In genomic region chr6:29524034-29524489, GRCm38 (mm10) we compare ENCODE assay signal across 10 mouse cellular contexts. TPM values are rescaled to one million over a fixed set of nuclear protein-coding genes. Genes with fewer than 3 reads are reported as not detected.
DNase-seq lines count a peak whose midpoint lies in the region; ATAC-seq and TF ChIP-seq lines count a peak whose summit lies in the region.
"Had no signal": no experiment of that assay in that cellular context is flagged by ENCODE, and none has a peak within 500 bp of the region (broad histone marks: within the 10 kb centered on the region; RNA-seq: fewer than 3 reads in every experiment).

No protein-coding gene starts in this region.

- H3K27me3 ChIP-seq in embryonic facial prominence, embryonic 14.5 days (replicated peaks; ENCODE audit: control insufficient read depth, insufficient read depth, low read length): peaks cover 34% of the 10 kb centered on the region
- H3K27me3 ChIP-seq in embryonic facial prominence, embryonic 10.5 days (replicated peaks; ENCODE audit: low read depth, poor library complexity, severe bottlenecking): peaks cover 72% of the 10 kb centered on the region
- peaks cover 2% of the 10 kb centered on the region; the same call in 1 of the 2 replicates for H3K27me3 ChIP-seq in testis, adult 2 months (ENCODE audit: control insufficient read depth, insufficient read depth, low read length)
- peaks cover 39% of the 10 kb centered on the region for H3K27me3 ChIP-seq in liver, embryonic 16.5 days (ENCODE audit: control insufficient read depth, insufficient read depth, low read depth, low read length)
- peaks cover 33% of the 10 kb centered on the region for H3K27me3 ChIP-seq in neural tube, embryonic 15.5 days (replicated peaks)
- H3K27me3 ChIP-seq in midbrain, postnatal 0 days (ENCODE audit: insufficient read depth, low read length): peaks cover 26% of the 10 kb centered on the region

- no peak overlapping the region for H3K4me2 ChIP-seq in embryonic facial prominence, embryonic 14.5 days (ENCODE audit: low read depth, low read length)
- H3K4me2 ChIP-seq in liver, embryonic 16.5 days (ENCODE audit: low read depth, low read length): no peak overlapping the region
- no peak overlapping the region for H3K4me2 ChIP-seq in neural tube, embryonic 15.5 days
- H3K4me2 ChIP-seq in midbrain, postnatal 0 days (ENCODE audit: low read depth, low read length, poor library complexity, severe bottlenecking): no peak overlapping the region

- H3K27ac ChIP-seq in embryonic facial prominence, embryonic 14.5 days (replicated peaks; ENCODE audit: low read depth, low read length): 0 out of 2 replicates have a peak overlapping the region, but pooled peaks have one; percentile 2
- no peak overlapping the region for H3K27ac ChIP-seq in embryonic facial prominence, embryonic 10.5 days (replicated peaks)
- peak overlapping the region; percentile 28; the same call in 1 of the 2 replicates for H3K27ac ChIP-seq in testis, adult 2 months (ENCODE audit: control insufficient read depth, insufficient read depth, low read depth, low read length)
- peak overlapping the region; percentile 63 for H3K27ac ChIP-seq in liver, embryonic 16.5 days (ENCODE audit: low read length)
- H3K27ac ChIP-seq in neural tube, embryonic 15.5 days (replicated peaks): no peak overlapping the region
- no peak overlapping the region for H3K27ac ChIP-seq in midbrain, postnatal 0 days (ENCODE audit: low read depth, low read length)

- DNase-seq in embryonic facial prominence, embryonic 14.5 days (ENCODE audit: low spot score): no peak
- DNase-seq in embryonic facial prominence, embryonic 10.5 days (ENCODE audit: low spot score): no peak
- no peak for DNase-seq in testis, postnatal 10 days (ENCODE audit: low spot score)
- DNase-seq in testis, postnatal 14 days (ENCODE audit: low spot score): peak; percentile 44
- no peak for DNase-seq in midbrain, postnatal 0 days (ENCODE audit: low spot score)

- 55% methylated on average over 6 of the region's 6 CpGs for WGBS in embryonic facial prominence, embryonic 14.5 days
- WGBS in embryonic facial prominence, embryonic 10.5 days: 71% methylated on average over 6 of the region's 6 CpGs
- WGBS in liver, embryonic 16.5 days (ENCODE audit: insufficient replicate concordance): 11% methylated on average over 6 of the region's 6 CpGs
- 76% methylated on average over 6 of the region's 6 CpGs for WGBS in neural tube, embryonic 15.5 days
- 72% methylated on average over 6 of the region's 6 CpGs for WGBS in midbrain, postnatal 0 days

- H3K4me1 ChIP-seq in embryonic facial prominence, embryonic 14.5 days (ENCODE audit: control insufficient read depth, insufficient read depth, low read length): 0 out of 2 replicates have a peak, but pooled peaks cover 4% of the 10 kb centered on the region
- peaks cover 31% of the 10 kb centered on the region for H3K4me1 ChIP-seq in embryonic facial prominence, embryonic 10.5 days
- peaks cover 20% of the 10 kb centered on the region for H3K4me1 ChIP-seq in testis, adult 2 months (ENCODE audit: control insufficient read depth, insufficient read depth, low read length)
- H3K4me1 ChIP-seq in liver, embryonic 16.5 days (ENCODE audit: control insufficient read depth, low read depth, low read length): no peaks in the 10 kb centered on the region; the same call in none of the 2 replicates
- H3K4me1 ChIP-seq in neural tube, embryonic 15.5 days: peaks cover 24% of the 10 kb centered on the region
- 0 out of 2 replicates have a peak, but pooled peaks cover 8% of the 10 kb centered on the region for H3K4me1 ChIP-seq in midbrain, postnatal 0 days (ENCODE audit: insufficient read depth, low read length)

- TF ChIP-seq POLR2A in testis, adult 2 months (IDR thresholded peaks at IDR 0.05; ENCODE audit: control insufficient read depth, low read depth, low read length): no peak

- H3K4me3 ChIP-seq in embryonic facial prominence, embryonic 14.5 days (ENCODE audit: low read depth, low read length): no peak overlapping the region
- no peak overlapping the region for H3K4me3 ChIP-seq in embryonic facial prominence, embryonic 10.5 days
- no peak overlapping the region for H3K4me3 ChIP-seq in testis, adult 2 months (ENCODE audit: control insufficient read depth, low read depth, low read length)
- no peak overlapping the region for H3K4me3 ChIP-seq in liver, embryonic 16.5 days (ENCODE audit: low read depth, low read length)
- no peak overlapping the region for H3K4me3 ChIP-seq in neural tube, embryonic 15.5 days (replicated peaks)
- H3K4me3 ChIP-seq in midbrain, postnatal 0 days (ENCODE audit: low read depth, low read length): no peak overlapping the region

- 0 out of 2 replicates have a peak, but pooled peaks cover 4% of the 10 kb centered on the region for H3K9me3 ChIP-seq in embryonic facial prominence, embryonic 14.5 days (ENCODE audit: control insufficient read depth, low read length)
- H3K9me3 ChIP-seq in embryonic facial prominence, embryonic 10.5 days: no peaks in the 10 kb centered on the region
- no peaks in the 10 kb centered on the region for H3K9me3 ChIP-seq in liver, embryonic 16.5 days (replicated peaks; ENCODE audit: control insufficient read depth, low read length)
- no peaks in the 10 kb centered on the region for H3K9me3 ChIP-seq in neural tube, embryonic 15.5 days (replicated peaks)
- H3K9me3 ChIP-seq in midbrain, postnatal 0 days (ENCODE audit: low read length): no peaks in the 10 kb centered on the region

- no peak overlapping the region for H3K9ac ChIP-seq in embryonic facial prominence, embryonic 14.5 days (ENCODE audit: low read depth, low read length)
- H3K9ac ChIP-seq in liver, embryonic 16.5 days (ENCODE audit: low read depth, low read length): no peak overlapping the region
- no peak overlapping the region for H3K9ac ChIP-seq in neural tube, embryonic 15.5 days (replicated peaks)
- no peak overlapping the region for H3K9ac ChIP-seq in midbrain, postnatal 0 days (replicated peaks; ENCODE audit: low read length, poor library complexity, severe bottlenecking)

- ATAC-seq in embryonic facial prominence, embryonic 14.5 days (ENCODE audit: low read depth): no peak
- ATAC-seq in liver, embryonic 16.5 days (ENCODE audit: low read depth): peak; percentile 50; the same call in 1 of the 2 replicates
- ATAC-seq in neural tube, embryonic 15.5 days (ENCODE audit: low FRiP score): no peak
- ATAC-seq in midbrain, postnatal 0 days (ENCODE audit: low FRiP score): no peak
- ATAC-seq: forebrain, embryonic 14.5 days had no signal

- no peak for TF ChIP-seq CTCF in testis, adult 2 months (IDR thresholded peaks at IDR 0.05; ENCODE audit: control insufficient read depth, insufficient read depth, insufficient replicate concordance, low read depth, low read length)
- TF ChIP-seq CTCF in midbrain, postnatal 0 days (IDR thresholded peaks at IDR 0.05): no peak

- H3K36me3 ChIP-seq in embryonic facial prominence, embryonic 14.5 days (ENCODE audit: control insufficient read depth, insufficient read depth, low read length): no peaks in the 10 kb centered on the region
- H3K36me3 ChIP-seq in embryonic facial prominence, embryonic 10.5 days (replicated peaks): no peaks in the 10 kb centered on the region
- no peaks in the 10 kb centered on the region for H3K36me3 ChIP-seq in testis, adult 2 months (ENCODE audit: control insufficient read depth, insufficient read depth, low read length)
- no peaks in the 10 kb centered on the region for H3K36me3 ChIP-seq in liver, embryonic 16.5 days (ENCODE audit: control insufficient read depth, insufficient read depth)
- no peaks in the 10 kb centered on the region for H3K36me3 ChIP-seq in neural tube, embryonic 15.5 days
- H3K36me3 ChIP-seq in midbrain, postnatal 0 days (ENCODE audit: insufficient read depth, low read length): no peaks in the 10 kb centered on the region

RNA-seq across cellular contexts. Expression of gene Irf5, which starts 2.4 kb away (rescaled TPM):
- 5.2 and 5.9 TPM in 2 replicates for polyA plus RNA-seq in embryonic facial prominence, embryonic 14.5 days (2014; fragmentation: Nextera tagmentation; extraction: Ambion mirVana)
- 2.3 and 2.7 TPM in 2 replicates for polyA plus RNA-seq in embryonic facial prominence, embryonic 10.5 days (2016; fragmentation: Nextera tagmentation; extraction: Ambion mirVana)
- 0.86 and 1.2 TPM in 2 replicates for polyA plus RNA-seq in testis, adult 2 months (2012; rRNA removed)
- polyA plus RNA-seq in liver, embryonic 16.5 days (2015; fragmentation: Nextera tagmentation; extraction: Ambion mirVana): 10.3 and 11.4 TPM in 2 replicates
- 2.7 and 4.9 TPM in 2 replicates for polyA plus RNA-seq in neural tube, embryonic 15.5 days (2015; fragmentation: Nextera tagmentation; extraction: Ambion mirVana)
- 3.2 and 3.5 TPM in 2 replicates for total RNA-seq in midbrain, postnatal 0 days (2014; rRNA removed)
- 1.7 and 2.0 TPM in 2 replicates for polyA plus RNA-seq in midbrain, postnatal 0 days (2015; fragmentation: Nextera tagmentation; extraction: Ambion mirVana)

RNA-seq across cellular contexts. Expression of gene Kcp, which starts 16.3 kb away (rescaled TPM):
- polyA plus RNA-seq in embryonic facial prominence, embryonic 14.5 days (2014; fragmentation: Nextera tagmentation; extraction: Ambion mirVana): 18.5 and 23.7 TPM in 2 replicates
- polyA plus RNA-seq in embryonic facial prominence, embryonic 10.5 days (2016; fragmentation: Nextera tagmentation; extraction: Ambion mirVana): 18.5 and 21.2 TPM in 2 replicates
- 2.7 and 3.1 TPM in 2 replicates for polyA plus RNA-seq in testis, adult 2 months (2012; rRNA removed)
- 1.8 and 2.8 TPM in 2 replicates for polyA plus RNA-seq in liver, embryonic 16.5 days (2015; fragmentation: Nextera tagmentation; extraction: Ambion mirVana)
- polyA plus RNA-seq in neural tube, embryonic 15.5 days (2015; fragmentation: Nextera tagmentation; extraction: Ambion mirVana): 19.0 and 21.5 TPM in 2 replicates
- 16.3 and 27.0 TPM in 2 replicates for total RNA-seq in midbrain, postnatal 0 days (2014; rRNA removed)
- polyA plus RNA-seq in midbrain, postnatal 0 days (2015; fragmentation: Nextera tagmentation; extraction: Ambion mirVana): 8.9 and 9.0 TPM in 2 replicates

RNA-seq across cellular contexts. Expression of gene Atp6v1fnb, which starts 52.8 kb away (rescaled TPM):
- not detected in 2 replicates for polyA plus RNA-seq in embryonic facial prominence, embryonic 14.5 days (2014; fragmentation: Nextera tagmentation; extraction: Ambion mirVana)
- polyA plus RNA-seq in embryonic facial prominence, embryonic 10.5 days (2016; fragmentation: Nextera tagmentation; extraction: Ambion mirVana): 0.28 TPM in 1 of 2 replicates, not detected in the other
- polyA plus RNA-seq in testis, adult 2 months (2012; rRNA removed): 26.9 and 31.6 TPM in 2 replicates
- polyA plus RNA-seq in liver, embryonic 16.5 days (2015; fragmentation: Nextera tagmentation; extraction: Ambion mirVana): 0.13 TPM in 1 of 2 replicates, not detected in the other
- polyA plus RNA-seq in neural tube, embryonic 15.5 days (2015; fragmentation: Nextera tagmentation; extraction: Ambion mirVana): 0.40 and 0.68 TPM in 2 replicates
- 2.6 TPM in 1 of 2 replicates, not detected in the other for total RNA-seq in midbrain, postnatal 0 days (2014; rRNA removed)
- polyA plus RNA-seq in midbrain, postnatal 0 days (2015; fragmentation: Nextera tagmentation; extraction: Ambion mirVana): 0.32 and 0.72 TPM in 2 replicates
- polyA plus RNA-seq: neural tube, embryonic 11.5 days had no signal

RNA-seq across cellular contexts. Expression of gene Atp6v1f, which starts 56.5 kb away (rescaled TPM):
- polyA plus RNA-seq in embryonic facial prominence, embryonic 14.5 days (2014; fragmentation: Nextera tagmentation; extraction: Ambion mirVana): 213 and 215 TPM in 2 replicates
- polyA plus RNA-seq in embryonic facial prominence, embryonic 10.5 days (2016; fragmentation: Nextera tagmentation; extraction: Ambion mirVana): 206 and 207 TPM in 2 replicates
- polyA plus RNA-seq in testis, adult 2 months (2012; rRNA removed): 454 and 457 TPM in 2 replicates
- 117 and 122 TPM in 2 replicates for polyA plus RNA-seq in liver, embryonic 16.5 days (2015; fragmentation: Nextera tagmentation; extraction: Ambion mirVana)
- 347 and 386 TPM in 2 replicates for polyA plus RNA-seq in neural tube, embryonic 15.5 days (2015; fragmentation: Nextera tagmentation; extraction: Ambion mirVana)
- 262 and 302 TPM in 2 replicates for total RNA-seq in midbrain, postnatal 0 days (2014; rRNA removed)
- polyA plus RNA-seq in midbrain, postnatal 0 days (2015; fragmentation: Nextera tagmentation; extraction: Ambion mirVana): 361 and 388 TPM in 2 replicates

Comparison
In these comparisons a context has a peak if more than half of its experiments do, and no peak if none do; other contexts are left out.
1. H3K27ac ChIP-seq: peak in embryonic facial prominence, embryonic 14.5 days (single experiment), testis, adult 2 months (single experiment) and liver, embryonic 16.5 days (single experiment); none in embryonic facial prominence, embryonic 10.5 days (single experiment), neural tube, embryonic 15.5 days (single experiment) and midbrain, postnatal 0 days (single experiment).
2. RNA of gene Atp6v1fnb, which starts 52.8 kb away (polyA plus RNA-seq): 26.9 to 31.6 TPM in testis, adult 2 months; 0.40 to 0.68 TPM in neural tube, embryonic 15.5 days, 0.32 to 0.72 TPM in midbrain, postnatal 0 days, 0.13 TPM in liver, embryonic 16.5 days, not detected in embryonic facial prominence, embryonic 14.5 days and 0.28 TPM in embryonic facial prominence, embryonic 10.5 days; every median in the first group is over 10 times any median in the second.